Mouse (Mus musculus) lung, postnatal 36 days (tissue): ENCODE data around the gene Spen.

ENCODE experiments used
- DNase-seq: peaks from one replicate; pipeline ENCODE4 v3.0.0; 2022; ENCODE audit warnings: mixed read lengths

The Spen gene

GRCm38 (mm10) chr4:141471491-141471890 lies 66.9 kb downstream of the Spen start:
- DNase-seq = no peak

- DNase-seq = no peak
Measured at GRCm38 (mm10) chr4:141469343-141469742, 69.1 kb downstream of the Spen start.

GRCm38 (mm10) chr4:141468576-141468975 lies 69.8 kb downstream of the Spen start:
- no peak for DNase-seq

GRCm38 (mm10) chr4:141467581-141467927 lies 70.8 kb downstream of the Spen start:
- no peak for DNase-seq

- DNase-seq = no peak
Measured at GRCm38 (mm10) chr4:141466844-141467580, 71.4 kb downstream of the Spen start.

GRCm38 (mm10) chr4:141466289-141466795 lies 72.1 kb downstream of the Spen start:
- no peak for DNase-seq

- no peak for DNase-seq
Measured at GRCm38 (mm10) chr4:141465512-141466288, 72.7 kb downstream of the Spen start.

- DNase-seq = no peak
Measured at GRCm38 (mm10) chr4:141464722-141465121, 73.7 kb downstream of the Spen start.

- no peak for DNase-seq
Measured at GRCm38 (mm10) chr4:141463472-141463871, 74.9 kb downstream of the Spen start.

- no peak for DNase-seq
Measured at GRCm38 (mm10) chr4:141461576-141461975, 76.8 kb downstream of the Spen start.

GRCm38 (mm10) chr4:141461088-141461487 lies 77.3 kb downstream of the Spen start:
- DNase-seq = no peak

GRCm38 (mm10) chr4:141460481-141460880 lies 77.9 kb downstream of the Spen start:
- no peak for DNase-seq

- DNase-seq = no peak
Measured at GRCm38 (mm10) chr4:141459766-141460165, 78.6 kb downstream of the Spen start.

GRCm38 (mm10) chr4:141458888-141459287 lies 79.5 kb downstream of the Spen start:
- no peak for DNase-seq

- DNase-seq = no peak
Measured at GRCm38 (mm10) chr4:141458236-141458635, 80.2 kb downstream of the Spen start.

- no peak for DNase-seq
Measured at GRCm38 (mm10) chr4:141456193-141456938, 82.0 kb downstream of the Spen start.

GRCm38 (mm10) chr4:141455526-141455925 lies 82.9 kb downstream of the Spen start:
- DNase-seq = no peak

GRCm38 (mm10) chr4:141454581-141455350 lies 83.6 kb downstream of the Spen start:
- DNase-seq = no peak

GRCm38 (mm10) chr4:141451916-141452450 lies 86.4 kb downstream of the Spen start:
- no peak for DNase-seq

- no peak for DNase-seq
Measured at GRCm38 (mm10) chr4:141451251-141451650, 87.1 kb downstream of the Spen start.

GRCm38 (mm10) chr4:141446211-141446610 lies 92.2 kb downstream of the Spen start:
- no peak for DNase-seq

- no peak for DNase-seq
Measured at GRCm38 (mm10) chr4:141445328-141445720, 93.1 kb downstream of the Spen start.
